Mouse (Mus musculus) heart, adult 2 months (tissue): Measurements from ENCODE around the gene Ptprn2. TPM values are rescaled to one million over a fixed set of nuclear protein-coding genes. Genes with fewer than 3 reads are reported as not detected.

Experiments used
- DNase-seq, 2 experiments: peaks; one replicate each; pipeline ENCODE4 v3.0.0; 2021
- H3K27ac ChIP-seq: fragments of 200-600 bp; 2 replicates; pipeline ENCODE4 v1.8.1; 2022
- H3K27me3 ChIP-seq: fragments of 200-500 bp; 2 replicates; pipeline ENCODE4 v1.6.1; 2012; ENCODE audit warnings: mild to moderate bottlenecking, low read length, inconsistent platforms, mixed read lengths; ENCODE audit not compliant: control insufficient read depth, insufficient read depth
- H3K36me3 ChIP-seq: fragments of 200-500 bp; 2 replicates; pipeline ENCODE4 v1.6.1; 2012; ENCODE audit warnings: low read length, inconsistent platforms; ENCODE audit not compliant: control insufficient read depth, insufficient read depth
- H3K4me1 ChIP-seq: fragments of 200-500 bp; 2 replicates; pipeline ENCODE4 v1.6.1; 2011; ENCODE audit warnings: low read length; ENCODE audit not compliant: control insufficient read depth, insufficient read depth
- H3K4me3 ChIP-seq: fragments of 200-600 bp; 2 replicates; pipeline ENCODE4 v1.8.1; 2022
- H3K79me2 ChIP-seq: fragments of 200-500 bp; replicated peaks from 2 replicates; pipeline ENCODE4 v1.6.1; 2012; ENCODE audit warnings: mild to moderate bottlenecking, inconsistent platforms, low read length, moderate library complexity, mixed read lengths; ENCODE audit not compliant: control insufficient read depth, insufficient read depth
- H3K9ac ChIP-seq: fragments of 200-500 bp; 2 replicates; pipeline ENCODE4 v1.6.1; 2012; ENCODE audit warnings: low read depth, mild to moderate bottlenecking, control low read depth, inconsistent platforms, low read length, mixed read lengths
- CTCF ChIP-seq: fragments of 200-600 bp; IDR thresholded peaks from 2 replicates; pipeline ENCODE4 v1.8.1; 2022; ENCODE audit warnings: antibody characterized with exemption, mild to moderate bottlenecking, moderate library complexity
- EP300 ChIP-seq: fragments of 200-500 bp; IDR thresholded peaks from 2 replicates; pipeline ENCODE4 v1.6.1; 2011; ENCODE audit warnings: low read depth, low read length, control low read depth; ENCODE audit not compliant: insufficient read depth
- POLR2A ChIP-seq: fragments of 200-500 bp; IDR thresholded peaks from 2 replicates; pipeline ENCODE4 v1.6.1; 2011; ENCODE audit warnings: mild to moderate bottlenecking, low read depth, low read length, control low read depth; ENCODE audit not compliant: insufficient read depth
- WGBS: fragments of 180-500 bp; shearing (Covaris S2); methylation state at CpG from one replicate; pipeline ENCODE4 v1.1.7; 2018; 5-methylcytosine and 5-hydroxymethylcytosine counted together
- intact Hi-C: fragments of 180-260 bp; cut with DNase I; formaldehyde crosslinking; loops from one replicate; pipeline ENCODE4 v1.15.1; 2025
- polyA plus RNA-seq: library from polyadenylated mRNA; depleted of rRNA; stranded (reverse); fragments of >200 nt; gene quantifications from 2 replicates; pipeline ENCODE4 v1.2.3, GENCODE M21; 2012
- total RNA-seq, 2 experiments: library from RNA; stranded (reverse); gene quantifications; 2 replicates each; pipeline ENCODE4 v1.2.3; 2021

Gene Ptprn2
- total and polyA plus RNA-seq, 3 experiments = 0.21 to 0.23 TPM; not detected in 1

DNA sequence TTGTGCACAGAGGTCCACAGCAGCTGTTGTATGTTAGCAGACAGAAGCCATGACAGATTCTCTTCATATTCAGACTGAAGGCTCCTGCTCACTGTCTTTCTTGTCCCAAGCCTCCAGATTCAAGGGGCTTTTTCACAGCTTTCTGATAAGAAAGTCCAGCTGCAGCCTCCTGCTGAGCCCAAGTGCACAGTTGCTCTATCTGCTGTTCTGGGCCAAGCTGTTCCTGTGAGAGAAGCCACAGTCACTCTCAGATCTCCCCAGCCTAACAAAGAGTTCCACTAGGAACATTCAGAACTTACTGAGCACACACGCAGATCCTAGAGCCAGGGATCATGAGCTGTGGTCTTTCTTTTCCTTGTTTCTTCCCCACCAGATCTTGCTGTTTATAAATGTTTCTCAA lies 738.5 kb downstream of the Ptprn2 start:
- H3K36me3 ChIP-seq = no peaks in the 10 kb centered on the region
- no peaks in the 10 kb centered on the region for H3K27me3 ChIP-seq
- intact Hi-C loops = no loop called here
- TF ChIP-seq CTCF (no peak), EP300 (no peak), POLR2A (no peak)
- H3K27ac ChIP-seq = no peak overlapping the region
- H3K9ac ChIP-seq = no peak overlapping the region
- no peaks in the 10 kb centered on the region for H3K79me2 ChIP-seq
- peaks cover 8% of the 10 kb centered on the region for H3K4me1 ChIP-seq
- 69% methylated on average over 1 of the region's 1 CpGs for WGBS
- no peak overlapping the region for H3K4me3 ChIP-seq
- peak in 1 of 2 experiments; percentile 8 for DNase-seq

DNA sequence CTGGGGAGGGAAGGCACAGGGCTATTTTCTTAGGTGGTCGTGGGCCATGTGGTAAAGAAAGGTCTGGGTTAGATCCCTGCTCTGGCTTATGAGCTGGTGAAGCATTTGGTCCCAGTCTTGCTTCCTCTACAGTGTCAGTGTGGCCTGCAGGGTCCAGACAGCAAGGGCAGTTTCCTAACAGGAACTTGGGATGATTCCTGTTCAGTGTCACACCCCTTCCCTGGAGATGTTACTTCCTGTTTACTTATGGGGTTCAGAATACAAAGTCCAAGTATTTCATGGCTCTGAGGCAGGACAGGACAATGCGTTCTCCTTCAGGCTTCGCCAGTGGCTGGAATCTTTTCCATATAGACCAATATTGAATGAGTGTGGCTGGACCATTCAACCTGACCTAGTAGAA lies 741.7 kb downstream of the Ptprn2 start:
- H3K27ac ChIP-seq = peak overlapping the region; percentile 57
- 46% methylated on average over 3 of the region's 3 CpGs for WGBS
- no peak overlapping the region for H3K9ac ChIP-seq
- H3K4me1 ChIP-seq = peaks cover 8% of the 10 kb centered on the region
- no peak for TF ChIP-seq EP300
- 0 out of 2 replicates have a peak, but pooled peaks have one; percentile 24 for TF ChIP-seq POLR2A
- TF ChIP-seq CTCF = 0 out of 2 replicates have a peak, but pooled peaks have one; percentile 12
- DNase-seq = peak; percentile 10 to 24
- intact Hi-C loops = no loop called here
- H3K4me3 ChIP-seq = no peak overlapping the region
- no peaks in the 10 kb centered on the region for H3K79me2 ChIP-seq
- no peaks in the 10 kb centered on the region for H3K27me3 ChIP-seq
- H3K36me3 ChIP-seq = no peaks in the 10 kb centered on the region

DNA sequence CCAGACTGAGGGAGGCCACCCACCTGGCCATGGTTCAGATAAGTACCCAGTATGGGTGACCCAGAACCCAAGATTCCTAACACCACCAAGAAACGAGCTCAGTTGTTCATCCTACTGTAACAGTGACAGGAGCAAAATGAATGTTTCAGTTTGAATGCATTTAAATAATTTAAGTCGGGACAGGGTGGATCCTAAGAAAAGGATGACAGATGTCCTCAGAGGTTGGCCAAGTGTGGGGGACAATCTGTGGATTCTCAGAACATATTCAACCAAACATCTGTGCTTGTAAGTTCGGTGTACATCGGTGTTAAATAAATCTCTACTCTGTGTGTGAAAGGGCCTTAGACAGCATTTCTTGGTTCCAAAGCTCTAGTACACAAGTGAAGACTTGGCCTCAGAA lies 743.9 kb downstream of the Ptprn2 start:
- Histone ChIP-seq H3K79me2 (no peaks in the 10 kb centered on the region), H3K9ac (no peak overlapping the region), H3K4me3 (no peak overlapping the region), H3K4me1 (peaks cover 8% of the 10 kb centered on the region), H3K27ac (no peak overlapping the region), H3K36me3 (no peaks in the 10 kb centered on the region), H3K27me3 (no peaks in the 10 kb centered on the region)
- 91% methylated on average over 4 of the region's 4 CpGs for WGBS
- no peak for DNase-seq
- intact Hi-C loops = no loop called here
- no peak for TF ChIP-seq EP300
- TF ChIP-seq POLR2A = no peak
- no peak for TF ChIP-seq CTCF

DNA sequence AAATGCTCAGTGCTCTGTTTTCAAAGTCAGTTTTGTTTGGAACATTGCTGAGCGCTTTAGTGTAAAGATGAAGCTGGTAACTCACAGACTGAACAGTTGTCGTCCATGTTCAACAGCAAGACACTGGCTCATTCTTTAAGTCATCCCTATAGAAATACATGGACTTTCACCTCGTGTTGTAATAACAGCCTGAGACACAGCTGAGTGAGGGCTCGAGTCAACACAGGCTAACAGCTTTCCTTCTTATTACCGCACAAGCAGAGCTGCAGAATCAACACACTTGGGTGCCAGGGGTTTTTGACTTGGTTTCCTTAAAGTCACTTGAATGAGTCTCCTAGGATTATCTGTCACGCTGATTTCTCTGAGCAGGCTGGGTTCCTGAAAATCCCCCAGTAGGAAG lies 744.8 kb downstream of the Ptprn2 start:
- TF ChIP-seq POLR2A (no peak), CTCF (no peak), EP300 (no peak)
- no peak overlapping the region for H3K4me3 ChIP-seq
- no peak overlapping the region for H3K9ac ChIP-seq
- peaks cover 8% of the 10 kb centered on the region for H3K4me1 ChIP-seq
- no peaks in the 10 kb centered on the region for H3K79me2 ChIP-seq
- intact Hi-C loops = no loop called here
- no peaks in the 10 kb centered on the region for H3K36me3 ChIP-seq
- WGBS = 89% methylated on average over 6 of the region's 6 CpGs
- no peak overlapping the region for H3K27ac ChIP-seq
- DNase-seq = no peak
- no peaks in the 10 kb centered on the region for H3K27me3 ChIP-seq

DNA sequence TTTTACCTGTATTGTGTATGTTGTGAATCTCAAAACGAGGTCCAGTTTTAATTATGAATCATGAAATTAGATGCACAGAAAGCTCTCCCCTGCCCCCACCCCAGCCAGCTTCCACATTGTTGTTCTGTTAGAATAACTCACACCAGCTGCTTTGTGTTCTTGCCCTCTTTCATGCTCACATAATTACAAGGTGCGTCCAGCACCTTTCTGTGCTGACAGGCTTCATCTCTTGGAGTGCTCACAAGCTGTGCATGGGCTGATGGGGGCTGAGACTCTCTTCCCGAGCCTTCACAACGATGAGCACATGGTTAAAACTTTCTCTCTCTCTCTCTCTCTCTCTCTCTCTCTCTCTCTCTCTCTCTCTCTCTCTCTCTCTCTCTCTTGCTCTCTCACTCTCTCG lies 746.3 kb downstream of the Ptprn2 start:
- Histone ChIP-seq H3K4me3 (no peak overlapping the region), H3K27me3 (no peaks in the 10 kb centered on the region), H3K4me1 (peaks cover 8% of the 10 kb centered on the region), H3K36me3 (no peaks in the 10 kb centered on the region), H3K9ac (no peak overlapping the region), H3K27ac (no peak overlapping the region), H3K79me2 (no peaks in the 10 kb centered on the region)
- TF ChIP-seq CTCF (no peak), POLR2A (no peak), EP300 (no peak)
- DNase-seq = no peak
- WGBS = 66% methylated on average over 5 of the region's 5 CpGs
- intact Hi-C loops = no loop called here

DNA sequence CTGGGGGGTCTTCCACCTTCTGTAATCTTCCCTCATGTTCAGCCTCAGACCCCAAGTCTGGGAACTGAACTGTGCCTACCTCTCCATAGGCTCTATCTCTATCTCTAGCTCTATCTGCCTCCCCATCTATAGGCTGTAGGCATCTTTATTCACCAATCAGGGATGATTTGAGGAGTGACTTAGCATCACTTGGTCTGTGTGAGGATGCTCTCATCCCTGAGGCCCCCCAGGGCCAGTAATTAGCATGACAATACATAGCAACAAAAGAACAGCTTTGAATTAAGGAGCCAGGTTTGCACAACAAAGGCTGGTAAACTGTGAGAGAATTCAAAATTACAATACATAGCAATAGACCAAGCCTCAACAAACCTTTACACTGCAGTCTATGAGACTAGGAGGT lies 749.6 kb downstream of the Ptprn2 start:
- no peaks in the 10 kb centered on the region for H3K79me2 ChIP-seq
- H3K9ac ChIP-seq = no peak overlapping the region
- DNase-seq = no peak
- TF ChIP-seq POLR2A (no peak), CTCF (no peak), EP300 (no peak)
- no peaks in the 10 kb centered on the region; the same call in 1 of the 2 replicates for H3K27me3 ChIP-seq
- no peaks in the 10 kb centered on the region for H3K36me3 ChIP-seq
- no peaks in the 10 kb centered on the region for H3K4me1 ChIP-seq
- intact Hi-C loops = no loop called here
- no peak overlapping the region for H3K27ac ChIP-seq
- H3K4me3 ChIP-seq = no peak overlapping the region
